Mouse (Mus musculus) E14TG2a.4 (cell line): ENCODE results near the gene Dpp6.

Experiments
- CTCF ChIP-seq: conservative IDR thresholded peaks from 2 replicates; pipeline ENCODE4 v1.5.1; 2014; ENCODE audit warnings: low read length
- NANOG ChIP-seq: IDR thresholded peaks from 2 replicates; pipeline ENCODE4 v1.6.1; 2014; ENCODE audit warnings: borderline replicate concordance, low read length, mixed read lengths
- POU5F1 ChIP-seq: IDR thresholded peaks from 2 replicates; pipeline ENCODE4 v1.6.1; 2014; ENCODE audit warnings: low read length, borderline replicate concordance

GRCm38 (mm10) chr5:27526906-27527305, 709.9 kb downstream of the Dpp6 start:
- no peak for TF ChIP-seq CTCF
- TF ChIP-seq POU5F1, result no peak
- no peak for TF ChIP-seq NANOG
